Comparison of ENCODE assay signal across 19 mouse cellular contexts in the genomic region with DNA sequence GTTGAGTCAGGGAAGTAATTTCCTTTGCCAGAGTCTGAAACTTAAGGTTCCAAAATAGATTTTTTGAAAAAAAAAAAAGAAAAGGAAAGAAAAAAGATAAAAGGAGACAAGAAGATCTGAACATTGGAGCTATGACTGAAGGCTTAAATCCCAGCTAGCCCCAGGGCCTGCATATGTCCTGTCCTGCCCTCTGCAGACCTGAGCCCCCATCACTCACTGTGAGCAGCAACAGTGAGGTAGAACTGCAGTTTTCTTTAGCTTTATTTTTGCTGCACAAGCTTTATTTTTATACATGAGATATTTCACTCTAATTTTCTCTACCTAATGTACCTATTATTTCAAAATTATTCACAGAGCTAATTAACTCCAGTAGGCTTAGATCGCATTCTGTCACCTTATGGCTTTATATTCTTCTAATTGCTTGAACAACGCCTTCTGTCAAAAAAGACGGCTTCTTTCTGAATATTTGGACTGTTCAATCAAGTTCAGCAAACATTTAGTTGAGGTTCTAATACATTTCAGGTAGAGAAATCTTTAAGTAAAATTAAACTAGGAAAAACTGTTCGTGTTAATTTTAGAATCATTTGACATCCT.
DNase-seq lines count a peak whose midpoint lies in the region; ATAC-seq and TF ChIP-seq lines count a peak whose summit lies in the region.
"Had no signal": no experiment of that assay in that cellular context is flagged by ENCODE, and none has a peak within 500 bp of the region (broad histone marks: within the 10 kb centered on the region; RNA-seq: fewer than 3 reads in every experiment).

No protein-coding gene starts in this region.

- H3K36me3 ChIP-seq in forebrain, embryonic 12.5 days (replicated peaks) = no peaks in the 10 kb centered on the region
- no peaks in the 10 kb centered on the region for H3K36me3 ChIP-seq in forebrain, postnatal 0 days (ENCODE audit: insufficient read depth)
- no peaks in the 10 kb centered on the region for H3K36me3 ChIP-seq in forebrain, embryonic 13.5 days (ENCODE audit: poor library complexity, severe bottlenecking)
- no peaks in the 10 kb centered on the region for H3K36me3 ChIP-seq in forebrain, embryonic 15.5 days
- H3K36me3 ChIP-seq: embryonic facial prominence, embryonic 10.5 days; embryonic facial prominence, embryonic 12.5 days had no signal

- no peak overlapping the region for H3K9ac ChIP-seq in forebrain, embryonic 12.5 days
- no peak overlapping the region for H3K9ac ChIP-seq in forebrain, postnatal 0 days
- no peak overlapping the region for H3K9ac ChIP-seq in forebrain, embryonic 13.5 days
- no peak overlapping the region for H3K9ac ChIP-seq in forebrain, embryonic 15.5 days (replicated peaks)
- H3K9ac ChIP-seq: embryonic facial prominence, embryonic 12.5 days had no signal

- H3K4me1 ChIP-seq in forebrain, embryonic 12.5 days = peaks cover 7% of the 10 kb centered on the region; the same call in 1 of the 2 replicates
- H3K4me1 ChIP-seq in forebrain, postnatal 0 days (ENCODE audit: insufficient read depth) = no peaks in the 10 kb centered on the region
- H3K4me1 ChIP-seq in forebrain, embryonic 13.5 days = peaks cover 21% of the 10 kb centered on the region
- H3K4me1 ChIP-seq in forebrain, embryonic 15.5 days = peaks cover 13% of the 10 kb centered on the region
- H3K4me1 ChIP-seq: embryonic facial prominence, embryonic 12.5 days had no signal

- no peaks in the 10 kb centered on the region for H3K9me3 ChIP-seq in forebrain, embryonic 12.5 days
- no peaks in the 10 kb centered on the region for H3K9me3 ChIP-seq in forebrain, postnatal 0 days (ENCODE audit: low read length)
- no peaks in the 10 kb centered on the region for H3K9me3 ChIP-seq in forebrain, embryonic 13.5 days (replicated peaks)
- no peaks in the 10 kb centered on the region for H3K9me3 ChIP-seq in forebrain, embryonic 15.5 days
- H3K9me3 ChIP-seq: embryonic facial prominence, embryonic 10.5 days; embryonic facial prominence, embryonic 12.5 days had no signal

- DNase-seq in forebrain, postnatal 0 days = no peak
- DNase-seq in brain, embryonic 14.5 days (ENCODE audit: low read depth) = peak; percentile 73
- no peak for DNase-seq in embryo, embryonic 10 days (ENCODE audit: low spot score)
- DNase-seq in lung, postnatal 4 days = no peak
- DNase-seq: adrenal gland, adult 2 months; adrenal gland, postnatal 10 days; adrenal gland, postnatal 25 days; cerebellum, adult 11-12 months; cerebellum, adult 2 months; cerebellum, adult 9-10 months; cerebellum, postnatal 14 days; cerebellum, postnatal 36 days; gastrocnemius, adult 2 months had no signal

- H3K4me3 ChIP-seq in forebrain, embryonic 12.5 days (replicated peaks) = no peak overlapping the region
- H3K4me3 ChIP-seq in forebrain, postnatal 0 days (ENCODE audit: low read depth, low read length) = no peak overlapping the region
- no peak overlapping the region for H3K4me3 ChIP-seq in forebrain, embryonic 13.5 days
- no peak overlapping the region for H3K4me3 ChIP-seq in forebrain, embryonic 15.5 days
- H3K4me3 ChIP-seq: embryonic facial prominence, embryonic 10.5 days; embryonic facial prominence, embryonic 12.5 days; gastrocnemius, adult 2 months had no signal

- no peak for ATAC-seq in forebrain, embryonic 12.5 days (ENCODE audit: low FRiP score)
- no peak for ATAC-seq in forebrain, postnatal 0 days
- peak; percentile 57 for ATAC-seq in forebrain, embryonic 13.5 days
- peak; percentile 63; the same call in 1 of the 2 replicates for ATAC-seq in forebrain, embryonic 15.5 days (replicated peaks)
- no peak for ATAC-seq in erythroid progenitor cell, adult 5-6 weeks (replicated peaks; ENCODE audit: low FRiP score, poor library complexity, severe bottlenecking)

- no peaks in the 10 kb centered on the region for H3K27me3 ChIP-seq in forebrain, embryonic 12.5 days
- no peaks in the 10 kb centered on the region for H3K27me3 ChIP-seq in forebrain, postnatal 0 days (ENCODE audit: insufficient read depth, low read length)
- H3K27me3 ChIP-seq in forebrain, embryonic 13.5 days = no peaks in the 10 kb centered on the region
- no peaks in the 10 kb centered on the region for H3K27me3 ChIP-seq in forebrain, embryonic 15.5 days
- H3K27me3 ChIP-seq: embryonic facial prominence, embryonic 12.5 days had no signal

- no peak for TF ChIP-seq CTCF in forebrain, postnatal 0 days (IDR thresholded peaks at IDR 0.05; ENCODE audit: low read depth)
- TF ChIP-seq CTCF in brain, embryonic 14.5 days (IDR thresholded peaks at IDR 0.05; ENCODE audit: borderline replicate concordance, extremely low read depth, insufficient read depth, insufficient read length) = no peak

- TF ChIP-seq POLR2A in brain, embryonic 14.5 days (IDR thresholded peaks at IDR 0.05; ENCODE audit: borderline replicate concordance, extremely low read depth, insufficient read depth, insufficient read length, poor library complexity, severe bottlenecking) = no peak

- 30% methylated on average over 4 of the region's 4 CpGs for WGBS in forebrain, embryonic 12.5 days
- 24% methylated on average over 4 of the region's 4 CpGs for WGBS in forebrain, postnatal 0 days
- WGBS in forebrain, embryonic 13.5 days = 28% methylated on average over 4 of the region's 4 CpGs
- WGBS in forebrain, embryonic 15.5 days = 14% methylated on average over 4 of the region's 4 CpGs

- no peak overlapping the region for H3K4me2 ChIP-seq in forebrain, embryonic 12.5 days
- H3K4me2 ChIP-seq in forebrain, postnatal 0 days (ENCODE audit: low read depth) = no peak overlapping the region
- H3K4me2 ChIP-seq in forebrain, embryonic 13.5 days = no peak overlapping the region
- H3K4me2 ChIP-seq in forebrain, embryonic 15.5 days (replicated peaks) = no peak overlapping the region
- H3K4me2 ChIP-seq: embryonic facial prominence, embryonic 12.5 days had no signal

- H3K27ac ChIP-seq in forebrain, embryonic 12.5 days = peak overlapping the region; percentile 73
- H3K27ac ChIP-seq in forebrain, postnatal 0 days (ENCODE audit: low read depth, low read length) = no peak overlapping the region
- peak overlapping the region; percentile 48; the same call in 1 of the 2 replicates for H3K27ac ChIP-seq in forebrain, embryonic 13.5 days
- peak overlapping the region; percentile 64; the same call in 1 of the 2 replicates for H3K27ac ChIP-seq in forebrain, embryonic 15.5 days (replicated peaks)
- H3K27ac ChIP-seq: embryonic facial prominence, embryonic 10.5 days; embryonic facial prominence, embryonic 12.5 days; gastrocnemius, adult 2 months had no signal

Comparison
In these comparisons a context has a peak if more than half of its experiments do, and no peak if none do; other contexts are left out.
1. ATAC-seq: peak in forebrain, embryonic 13.5 days (single experiment) and forebrain, embryonic 15.5 days (single experiment); none in forebrain, embryonic 12.5 days (single experiment), forebrain, postnatal 0 days (single experiment) and erythroid progenitor cell, adult 5-6 weeks (single experiment).